Mouse (Mus musculus) heart, embryonic 15.5 days (tissue): ENCODE measurements around the gene Krtap4-2. TPM values are rescaled to one million over a fixed set of nuclear protein-coding genes. Genes with fewer than 3 reads are reported as not detected.
"Not testable (repeated sequence)": the region's sequence is repeated elsewhere in the genome, so short reads cannot be mapped to it uniquely, and the experiment has no call there.

Experiments
- ATAC-seq: fragments of 200-750 bp; cut with Nextera tagmentation; replicated peaks from 2 replicates; pipeline ENCODE4 v1.8.0; 2017; ENCODE audit warnings: low read depth, moderate TSS enrichment; ENCODE audit not compliant: insufficient number of reproducible peaks, insufficient read depth, low FRiP score
- H3K27ac ChIP-seq: fragments of 300-500 bp; sonication (generic); 2 replicates; pipeline ENCODE4 v1.5.1; 2015; ENCODE audit warnings: mild to moderate bottlenecking, inconsistent platforms
- H3K27me3 ChIP-seq: fragments of 300-500 bp; sonication (generic); 2 replicates; pipeline ENCODE4 v1.6.1; 2015; ENCODE audit warnings: inconsistent platforms
- H3K36me3 ChIP-seq: fragments of 300-500 bp; sonication (generic); 2 replicates; pipeline ENCODE4 v1.6.1; 2015; ENCODE audit warnings: mild to moderate bottlenecking, inconsistent platforms
- H3K4me1 ChIP-seq: fragments of 300-500 bp; sonication (generic); replicated peaks from 2 replicates; pipeline ENCODE4 v1.6.1; 2015; ENCODE audit warnings: inconsistent platforms
- H3K4me2 ChIP-seq: fragments of 300-500 bp; sonication (generic); 2 replicates; pipeline ENCODE4 v1.6.1; 2015; ENCODE audit warnings: inconsistent platforms, mild to moderate bottlenecking, moderate library complexity
- H3K4me3 ChIP-seq: fragments of 300-500 bp; sonication (generic); 2 replicates; pipeline ENCODE4 v1.5.1; 2015; ENCODE audit warnings: mild to moderate bottlenecking, inconsistent platforms
- H3K9ac ChIP-seq: fragments of 300-500 bp; sonication (generic); 2 replicates; pipeline ENCODE4 v1.6.1; 2015; ENCODE audit warnings: mild to moderate bottlenecking, inconsistent platforms
- H3K9me3 ChIP-seq: fragments of 300-500 bp; sonication (generic); replicated peaks from 2 replicates; pipeline ENCODE4 v1.6.1; 2016; ENCODE audit warnings: inconsistent platforms
- WGBS: fragments of 180-500 bp; shearing (Covaris S2); methylation state at CpG from one replicate; pipeline ENCODE4 v1.1.7; 2015; ENCODE audit warnings: mixed read lengths; 5-methylcytosine and 5-hydroxymethylcytosine counted together
- polyA plus RNA-seq: library from polyadenylated mRNA; unstranded; fragments of >200 nt; fragmentation: Nextera tagmentation; extraction: Ambion mirVana; gene quantifications from 2 replicates; pipeline ENCODE4 v1.2.1, GENCODE M21; 2015

The Krtap4-2 gene
- polyA plus RNA-seq: not detected in 2 replicates

- Histone ChIP-seq H3K4me1 (no peaks in the 10 kb centered on the region), H3K36me3 (no peaks in the 10 kb centered on the region), H3K4me2 (no peak within 1 kb of the TSS), H3K9ac (no peak within 1 kb of the TSS), H3K27ac (no peak within 1 kb of the TSS), H3K9me3 (no peaks in the 10 kb centered on the region), H3K4me3 (no peak within 1 kb of the TSS), H3K27me3 (no peaks in the 10 kb centered on the region)
- 32% methylated on average over 8 of the region's 8 CpGs for WGBS
- no peak for ATAC-seq
These were observed at the start of gene Krtap4-2 for GRCm38 (mm10) chr11:99634653-99635134. TSS of gene Krtap4-2 (minus strand) at chr11:99635084.

DNA sequence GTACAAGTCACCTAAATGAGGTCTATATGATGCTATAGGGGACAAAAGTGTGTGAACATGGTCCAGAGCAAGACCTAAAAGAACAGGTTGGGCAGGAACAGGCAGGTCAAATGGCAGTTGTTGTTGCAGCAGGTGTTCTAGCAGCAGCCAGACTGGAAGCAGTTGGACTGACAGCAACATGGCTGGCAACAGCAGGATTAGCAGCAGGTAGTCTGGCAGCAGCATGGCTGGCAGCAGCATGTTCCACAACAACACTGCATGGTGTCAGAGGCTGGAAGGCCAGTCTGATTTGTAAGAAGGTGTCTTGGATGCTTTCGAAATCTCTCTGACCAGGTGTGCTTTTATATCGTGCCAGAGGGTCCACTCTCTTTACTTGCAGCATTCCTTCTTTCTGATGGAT is 48.6 kb upstream of the Krtap4-2 start:
- ATAC-seq: no peak
- WGBS: 85% methylated on average over 2 of the region's 2 CpGs

DNA sequence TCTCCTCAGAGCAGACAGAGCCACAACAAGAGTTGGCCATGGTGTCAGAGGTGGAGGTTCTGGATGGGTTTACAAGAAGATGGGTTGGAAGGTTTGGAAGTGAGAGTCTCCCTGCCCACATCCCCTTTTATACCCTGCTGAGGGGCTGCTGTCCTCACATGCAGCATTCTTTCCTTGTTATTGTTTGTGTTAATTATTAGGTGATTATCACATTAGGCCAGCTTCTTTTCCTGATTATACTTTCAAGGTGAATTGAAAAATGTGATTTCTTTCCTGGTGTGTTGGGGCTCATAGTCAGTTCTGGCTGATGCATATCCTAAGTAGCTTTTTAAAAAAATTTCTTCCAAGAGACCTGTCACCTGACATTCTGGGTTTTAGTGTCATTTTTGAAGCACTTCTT is 31.0 kb upstream of the Krtap4-2 start, which contains the start of gene Krtap4-6:
Gene Krtap4-6, minus strand, starts transcription at position 101 of the 400 bp plus-strand sequence.
- Histone ChIP-seq H3K27me3 (no peaks in the 10 kb centered on the region), H3K9me3 (no peaks in the 10 kb centered on the region), H3K36me3 (no peaks in the 10 kb centered on the region), H3K4me1 (no peaks in the 10 kb centered on the region), H3K9ac (no peak within 1 kb of the TSS), H3K4me2 (no peak within 1 kb of the TSS), H3K4me3 (no peak within 1 kb of the TSS), H3K27ac (no peak within 1 kb of the TSS)
- ATAC-seq: no peak

More for the DNA sequence above, 48.6 kb upstream of the Krtap4-2 start:
- Histone ChIP-seq H3K4me3 (no peak overlapping the region), H3K36me3 (no peaks in the 10 kb centered on the region), H3K9ac (no peak overlapping the region), H3K4me2 (no peak overlapping the region), H3K9me3 (no peaks in the 10 kb centered on the region), H3K4me1 (no peaks in the 10 kb centered on the region), H3K27me3 (no peaks in the 10 kb centered on the region), H3K27ac (no peak overlapping the region)

DNA sequence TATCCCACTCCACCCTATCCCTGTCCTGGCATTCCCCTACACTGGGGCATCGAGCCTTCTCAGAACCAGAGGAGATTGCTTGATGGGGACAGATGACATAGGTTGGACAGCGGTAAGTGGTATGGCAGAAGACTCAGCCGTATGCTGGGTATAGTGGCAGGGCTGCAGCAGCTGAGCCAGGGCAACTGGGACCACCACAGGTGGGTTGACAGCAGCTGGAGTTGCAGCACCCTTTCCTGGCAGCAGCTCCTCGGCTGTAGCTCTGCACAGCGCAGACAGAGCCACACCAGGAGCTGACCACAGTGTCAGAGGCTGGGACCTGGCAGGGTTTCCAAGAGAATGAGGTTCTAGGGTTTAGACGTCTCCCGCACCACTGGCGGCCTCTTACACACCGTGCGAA is 27.9 kb upstream of the Krtap4-2 start:
- H3K9me3 ChIP-seq: no peaks in the 10 kb centered on the region
- no peaks in the 10 kb centered on the region for H3K27me3 ChIP-seq
- H3K4me2 ChIP-seq: no peak overlapping the region
- H3K4me3 ChIP-seq: no peak overlapping the region
- no peaks in the 10 kb centered on the region for H3K36me3 ChIP-seq
- H3K27ac ChIP-seq: no peak overlapping the region
- WGBS: 79% methylated on average over 10 of the region's 10 CpGs
- ATAC-seq: no peak
- H3K9ac ChIP-seq: no peak overlapping the region
- H3K4me1 ChIP-seq: no peaks in the 10 kb centered on the region

DNA sequence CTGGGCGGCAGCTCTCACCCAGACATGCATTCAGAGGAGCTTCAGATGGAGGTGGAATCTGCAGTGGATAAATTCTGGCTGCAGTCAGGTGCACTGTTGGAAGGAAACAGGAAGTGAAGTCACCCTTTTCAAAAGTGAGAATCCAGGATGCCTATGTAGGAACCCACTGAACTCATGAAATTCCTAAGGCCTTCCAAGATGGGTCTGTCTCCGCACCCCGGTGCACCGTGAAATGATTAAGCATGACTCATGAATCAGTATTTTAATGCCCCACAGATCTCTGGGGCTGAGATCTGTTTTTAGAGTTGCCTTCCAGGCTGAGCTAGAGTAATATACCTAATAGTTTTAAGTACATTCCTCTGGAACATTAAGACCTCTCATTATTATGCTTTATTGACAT is 24.4 kb upstream of the Krtap4-2 start:
- Histone ChIP-seq H3K4me2 (no peak overlapping the region), H3K36me3 (no peaks in the 10 kb centered on the region), H3K9ac (no peak overlapping the region), H3K27ac (no peak overlapping the region), H3K4me1 (no peaks in the 10 kb centered on the region), H3K27me3 (no peaks in the 10 kb centered on the region), H3K4me3 (no peak overlapping the region), H3K9me3 (no peaks in the 10 kb centered on the region)
- WGBS: 66% methylated on average over 4 of the region's 4 CpGs
- ATAC-seq: no peak

GRCm38 (mm10) chr11:99658467-99659010 is 23.7 kb upstream of the Krtap4-2 start, which contains the start of gene Gm11563:
TSS of gene Gm11563 (minus strand) at chr11:99658960.
- not testable (repeated sequence) for H3K9ac ChIP-seq, H3K27ac ChIP-seq, H3K4me1 ChIP-seq, H3K4me2 ChIP-seq, H3K36me3 ChIP-seq, ATAC-seq, H3K9me3 ChIP-seq, H3K4me3 ChIP-seq, H3K27me3 ChIP-seq
- 57% methylated on average over 10 of the region's 10 CpGs for WGBS

- no peak for ATAC-seq
- no peak overlapping the region for H3K9ac ChIP-seq
- WGBS: 49% methylated on average over 5 of the region's 5 CpGs
- no peaks in the 10 kb centered on the region for H3K9me3 ChIP-seq
- no peak overlapping the region for H3K27ac ChIP-seq
- H3K4me3 ChIP-seq: no peak overlapping the region
- H3K4me2 ChIP-seq: no peak overlapping the region
- no peaks in the 10 kb centered on the region for H3K36me3 ChIP-seq
- H3K27me3 ChIP-seq: no peaks in the 10 kb centered on the region
- H3K4me1 ChIP-seq: no peaks in the 10 kb centered on the region
These were observed 22.2 kb upstream of the Krtap4-2 start for GRCm38 (mm10) chr11:99657051-99657450.

GRCm38 (mm10) chr11:99650136-99650535 is 15.3 kb upstream of the Krtap4-2 start, which contains the start of gene Gm11555:
TSS of gene Gm11555 (minus strand) at chr11:99650236.
- Histone ChIP-seq H3K4me2 (no peak within 1 kb of the TSS), H3K4me1 (no peaks in the 10 kb centered on the region), H3K27ac (no peak within 1 kb of the TSS), H3K9ac (no peak within 1 kb of the TSS), H3K9me3 (no peaks in the 10 kb centered on the region), H3K36me3 (no peaks in the 10 kb centered on the region), H3K4me3 (no peak within 1 kb of the TSS), H3K27me3 (no peaks in the 10 kb centered on the region)
- no peak for ATAC-seq
- 73% methylated on average over 2 of the region's 2 CpGs for WGBS

- ATAC-seq: no peak
- no peaks in the 10 kb centered on the region for H3K9me3 ChIP-seq
- no peaks in the 10 kb centered on the region for H3K36me3 ChIP-seq
- H3K27ac ChIP-seq: no peak overlapping the region
- no peak overlapping the region for H3K9ac ChIP-seq
- no peak overlapping the region for H3K4me2 ChIP-seq
- H3K27me3 ChIP-seq: no peaks in the 10 kb centered on the region
- no peaks in the 10 kb centered on the region for H3K4me1 ChIP-seq
- no peak overlapping the region for H3K4me3 ChIP-seq
- 77% methylated on average over 15 of the region's 15 CpGs for WGBS
These were observed 11.6 kb upstream of the Krtap4-2 start for GRCm38 (mm10) chr11:99646444-99646843.

- no peak overlapping the region for H3K4me3 ChIP-seq
- H3K36me3 ChIP-seq: no peaks in the 10 kb centered on the region
- H3K9ac ChIP-seq: no peak overlapping the region
- H3K27me3 ChIP-seq: no peaks in the 10 kb centered on the region
- H3K9me3 ChIP-seq: no peaks in the 10 kb centered on the region
- no peaks in the 10 kb centered on the region for H3K4me1 ChIP-seq
- WGBS: 70% methylated on average over 3 of the region's 3 CpGs
- ATAC-seq: no peak
- no peak overlapping the region for H3K27ac ChIP-seq
- no peak overlapping the region for H3K4me2 ChIP-seq
These were observed 9.5 kb upstream of the Krtap4-2 start for GRCm38 (mm10) chr11:99644351-99644750.

- H3K4me2 ChIP-seq, H3K4me1 ChIP-seq, H3K9ac ChIP-seq, H3K9me3 ChIP-seq, ATAC-seq, H3K4me3 ChIP-seq, H3K36me3 ChIP-seq, H3K27ac ChIP-seq, H3K27me3 ChIP-seq: not testable (repeated sequence)
- 74% methylated on average over 9 of the region's 9 CpGs for WGBS
These were observed 8.8 kb upstream of the Krtap4-2 start, which contains the start of gene Krtap4-7 for GRCm38 (mm10) chr11:99643635-99644139. TSS of gene Krtap4-7 (minus strand) at chr11:99644089.

GRCm38 (mm10) chr11:99640926-99641325 is 6.0 kb upstream of the Krtap4-2 start:
- H3K4me3 ChIP-seq: no peak overlapping the region
- H3K27me3 ChIP-seq: no peaks in the 10 kb centered on the region
- no peaks in the 10 kb centered on the region for H3K9me3 ChIP-seq
- no peak overlapping the region for H3K27ac ChIP-seq
- H3K9ac ChIP-seq: no peak overlapping the region
- no peaks in the 10 kb centered on the region for H3K36me3 ChIP-seq
- 19% methylated on average over 1 of the region's 1 CpGs for WGBS
- H3K4me2 ChIP-seq: no peak overlapping the region
- ATAC-seq: no peak
- H3K4me1 ChIP-seq: no peaks in the 10 kb centered on the region
